Mouse (Mus musculus) ES-Bruce4 (cell line): ENCODE measurements around the gene Nt5c1b.

ENCODE experiments used
- CTCF ChIP-seq: IDR thresholded peaks from one replicate; pipeline ENCODE4 v1.8.1; 2011; ENCODE audit warnings: low read depth, low read length
- EP300 ChIP-seq: IDR thresholded peaks from 2 replicates; pipeline ENCODE4 v1.6.1; 2011; ENCODE audit warnings: low read depth, low read length; ENCODE audit not compliant: insufficient read depth
- POLR2A ChIP-seq: IDR thresholded peaks from one replicate; pipeline ENCODE4 v1.8.1; 2011; ENCODE audit warnings: low read length; ENCODE audit not compliant: insufficient read depth

GRCm38 (mm10) chr12:10410511-10411179 is 40.9 kb downstream of the Nt5c1b start:
- TF ChIP-seq CTCF = no peak
- no peak for TF ChIP-seq EP300
- no peak for TF ChIP-seq POLR2A
